Mouse (Mus musculus): ENCODE results near the gene Csf3. TPM values are rescaled to one million over a fixed set of nuclear protein-coding genes. Genes with fewer than 3 reads are reported as not detected.

Csf3 gene
- polyA plus RNA-seq, 1 experiment from 2014 or later = not detected

DNA sequence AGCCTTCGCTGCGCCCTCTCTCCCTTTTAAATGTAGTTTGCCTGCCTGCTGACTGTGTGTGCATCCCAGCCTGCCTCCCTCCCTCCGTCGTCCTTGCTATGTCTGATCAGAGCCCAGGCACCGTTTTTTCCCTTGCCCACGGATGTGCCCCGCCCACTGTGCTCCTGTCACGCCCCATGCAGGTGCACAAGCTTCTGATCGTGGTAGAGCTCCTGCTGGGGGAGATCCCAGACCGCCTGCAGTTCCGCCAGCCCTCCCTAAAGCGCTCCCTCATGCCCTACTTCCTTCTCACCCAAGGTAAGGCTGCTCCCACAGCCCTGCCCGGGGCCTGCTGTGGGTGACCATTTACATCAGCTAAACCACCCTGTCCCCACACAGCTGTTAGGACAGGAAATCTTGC lies 7.9 kb upstream of the Csf3 start:
- no peaks in the 10 kb centered on the region for H3K9me3 ChIP-seq (replicated peaks; ENCODE audit: control insufficient read depth, low read length)
- no peak overlapping the region for H3K4me2 ChIP-seq (ENCODE audit: low read length)
- H3K4me1 ChIP-seq (ENCODE audit: control insufficient read depth, insufficient read depth, low read length) = no peaks in the 10 kb centered on the region
- H3K4me3 ChIP-seq (ENCODE audit: low read depth, low read length) = no peak overlapping the region
- no peak for ATAC-seq
- no peak overlapping the region for H3K27ac ChIP-seq (ENCODE audit: low read depth, low read length)
- H3K36me3 ChIP-seq (ENCODE audit: control insufficient read depth, insufficient read depth, low read length) = peaks cover 74% of the 10 kb centered on the region
- no peak overlapping the region for H3K9ac ChIP-seq (ENCODE audit: low read length)
- H3K27me3 ChIP-seq (replicated peaks; ENCODE audit: control insufficient read depth, insufficient read depth, low read length) = no peaks in the 10 kb centered on the region
- WGBS = 76% methylated on average over 13 of the region's 13 CpGs
- DNase-seq (ENCODE audit: low spot score) = no peak

DNA sequence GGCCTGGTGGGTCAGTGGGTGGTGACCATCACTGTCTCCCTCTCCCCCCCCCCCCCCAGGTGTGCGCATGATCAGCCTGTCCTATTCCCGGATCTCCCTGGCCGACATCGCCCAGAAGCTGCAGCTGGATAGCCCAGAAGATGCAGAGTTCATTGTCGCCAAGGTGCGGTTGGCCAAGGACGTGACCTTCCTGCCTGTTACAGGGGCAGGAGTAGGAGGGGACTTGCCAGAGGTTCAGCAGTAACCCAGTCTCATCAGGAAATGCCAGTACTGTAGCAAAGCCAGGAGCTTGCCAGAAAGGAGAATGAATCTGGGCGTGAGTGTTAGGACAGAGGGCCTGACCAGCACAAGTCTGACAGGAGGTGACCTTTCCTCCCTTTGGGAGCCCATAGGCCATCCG lies 7.3 kb upstream of the Csf3 start:
- Histone ChIP-seq H3K4me3 (ENCODE audit: low read depth, low read length) (no peak overlapping the region), H3K4me1 (ENCODE audit: control insufficient read depth, insufficient read depth, low read length) (no peaks in the 10 kb centered on the region), H3K27me3 (replicated peaks; ENCODE audit: control insufficient read depth, insufficient read depth, low read length) (no peaks in the 10 kb centered on the region), H3K4me2 (ENCODE audit: low read length) (no peak overlapping the region), H3K9ac (ENCODE audit: low read length) (no peak overlapping the region), H3K27ac (ENCODE audit: low read depth, low read length) (no peak overlapping the region), H3K9me3 (replicated peaks; ENCODE audit: control insufficient read depth, low read length) (no peaks in the 10 kb centered on the region), H3K36me3 (ENCODE audit: control insufficient read depth, insufficient read depth, low read length) (peaks cover 71% of the 10 kb centered on the region)
- WGBS = 91% methylated on average over 8 of the region's 9 CpGs
- DNase-seq (ENCODE audit: low spot score) (no peak), ATAC-seq (no peak)

DNA sequence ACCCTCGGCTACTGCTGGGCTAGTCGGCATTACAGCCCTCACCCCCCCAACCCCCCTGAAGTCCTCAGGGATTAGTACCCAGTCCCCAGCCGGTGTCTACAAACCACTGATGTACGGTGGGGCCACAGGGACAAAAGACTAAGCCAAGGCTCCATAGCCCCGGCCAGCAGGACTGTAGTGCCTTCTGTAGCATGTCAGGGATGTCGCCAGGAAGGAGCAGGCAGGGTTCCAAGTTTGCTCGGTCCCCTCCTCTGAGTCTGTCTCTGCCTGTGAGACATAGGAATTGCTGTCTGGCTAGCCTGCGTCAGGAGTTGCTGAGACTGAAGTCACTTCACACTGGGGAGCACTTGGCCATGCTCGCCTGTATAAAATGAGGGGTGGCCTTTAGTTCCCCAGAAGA lies 6.8 kb upstream of the Csf3 start:
- Histone ChIP-seq H3K4me2 (ENCODE audit: low read length) (no peak overlapping the region), H3K4me3 (ENCODE audit: low read depth, low read length) (no peak overlapping the region), H3K9me3 (replicated peaks; ENCODE audit: control insufficient read depth, low read length) (no peaks in the 10 kb centered on the region), H3K36me3 (ENCODE audit: control insufficient read depth, insufficient read depth, low read length) (peaks cover 68% of the 10 kb centered on the region), H3K27me3 (replicated peaks; ENCODE audit: control insufficient read depth, insufficient read depth, low read length) (no peaks in the 10 kb centered on the region), H3K9ac (ENCODE audit: low read length) (no peak overlapping the region), H3K27ac (ENCODE audit: low read depth, low read length) (no peak overlapping the region), H3K4me1 (ENCODE audit: control insufficient read depth, insufficient read depth, low read length) (no peaks in the 10 kb centered on the region)
- 84% methylated on average over 9 of the region's 9 CpGs for WGBS
- DNase-seq (ENCODE audit: low spot score) = no peak
- no peak for ATAC-seq

DNA sequence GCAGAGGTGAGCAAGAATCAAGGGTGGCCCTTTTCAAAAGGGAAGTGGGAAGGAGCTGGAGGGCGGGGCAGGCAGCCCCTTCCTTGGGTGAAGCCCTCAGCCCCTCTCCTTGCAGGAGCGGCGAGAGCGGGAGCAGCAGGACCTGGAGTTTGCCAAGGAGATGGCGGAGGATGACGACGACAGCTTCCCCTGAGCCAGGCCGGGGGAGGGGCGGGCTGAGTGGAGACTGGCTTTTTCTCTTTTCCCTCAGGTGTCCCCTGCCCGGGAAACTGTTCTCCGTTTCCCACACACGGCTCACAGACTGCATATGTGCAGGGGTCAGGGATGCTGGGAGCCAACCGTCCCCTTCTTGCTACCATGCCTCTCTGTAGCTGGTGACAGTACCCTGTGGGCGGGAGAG lies 5.7 kb upstream of the Csf3 start:
- peaks cover 57% of the 10 kb centered on the region for H3K36me3 ChIP-seq (ENCODE audit: control insufficient read depth, insufficient read depth, low read length)

DNA sequence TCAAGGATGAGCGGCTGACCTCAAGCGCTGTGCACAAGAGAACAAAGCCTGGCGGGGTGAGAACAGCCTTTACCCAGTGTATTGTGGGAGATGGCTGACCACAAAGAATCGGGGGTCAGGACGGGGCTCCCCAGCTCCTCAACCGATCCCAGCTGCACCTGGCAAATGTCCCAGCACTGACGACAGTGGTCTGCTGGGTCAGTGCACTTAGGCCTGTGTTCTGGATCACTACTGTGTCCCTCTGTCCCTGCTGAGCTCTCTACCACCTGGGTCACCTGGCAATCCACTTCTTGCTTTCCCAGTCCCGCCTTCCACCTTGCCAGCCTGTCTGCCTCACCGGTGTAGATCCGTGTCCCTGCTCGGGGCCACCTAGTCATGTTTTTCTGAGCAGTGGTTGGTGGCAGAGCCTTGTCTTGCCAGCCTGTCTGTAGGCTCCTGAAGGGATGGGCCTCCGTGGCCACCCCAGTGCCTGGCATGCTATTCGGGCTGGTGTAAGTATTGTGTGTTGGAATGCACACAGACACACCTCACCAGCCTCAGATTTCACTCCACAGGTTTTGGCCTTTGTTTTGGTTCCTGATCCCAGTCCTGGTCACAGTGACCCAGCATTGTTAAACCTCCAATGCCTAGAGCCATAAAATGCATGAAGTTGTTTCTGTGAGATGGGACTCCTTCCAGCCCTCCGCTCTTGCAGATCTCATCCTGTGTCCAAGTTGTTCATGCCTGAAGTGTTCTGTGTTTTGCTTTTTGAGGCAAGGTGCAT lies 4.4 kb upstream of the Csf3 start:
- no peak overlapping the region for H3K4me2 ChIP-seq (ENCODE audit: low read length)
- no peak overlapping the region for H3K4me3 ChIP-seq (ENCODE audit: low read depth, low read length)
- WGBS = 88% methylated on average over 14 of the region's 14 CpGs
- H3K36me3 ChIP-seq (ENCODE audit: control insufficient read depth, insufficient read depth, low read length) = peaks cover 45% of the 10 kb centered on the region
- no peak overlapping the region for H3K9ac ChIP-seq (ENCODE audit: low read length)
- DNase-seq (ENCODE audit: low spot score) = no peak
- ATAC-seq = no peak
- no peak overlapping the region for H3K27ac ChIP-seq (ENCODE audit: low read depth, low read length)
- no peaks in the 10 kb centered on the region for H3K27me3 ChIP-seq (replicated peaks; ENCODE audit: control insufficient read depth, insufficient read depth, low read length)
- no peaks in the 10 kb centered on the region for H3K9me3 ChIP-seq (replicated peaks; ENCODE audit: control insufficient read depth, low read length)
- H3K4me1 ChIP-seq (ENCODE audit: control insufficient read depth, insufficient read depth, low read length) = no peaks in the 10 kb centered on the region

More for the DNA sequence above, 5.7 kb upstream of the Csf3 start:
- no peak overlapping the region for H3K27ac ChIP-seq (ENCODE audit: low read depth, low read length)
- DNase-seq (ENCODE audit: low spot score) (no peak), ATAC-seq (no peak)
- no peak overlapping the region for H3K9ac ChIP-seq (ENCODE audit: low read length)
- no peaks in the 10 kb centered on the region for H3K9me3 ChIP-seq (replicated peaks; ENCODE audit: control insufficient read depth, low read length)
- 77% methylated on average over 14 of the region's 14 CpGs for WGBS
- no peaks in the 10 kb centered on the region for H3K27me3 ChIP-seq (replicated peaks; ENCODE audit: control insufficient read depth, insufficient read depth, low read length)
- no peak overlapping the region for H3K4me3 ChIP-seq (ENCODE audit: low read depth, low read length)
- no peak overlapping the region for H3K4me2 ChIP-seq (ENCODE audit: low read length)
- no peaks in the 10 kb centered on the region for H3K4me1 ChIP-seq (ENCODE audit: control insufficient read depth, insufficient read depth, low read length)

DNA sequence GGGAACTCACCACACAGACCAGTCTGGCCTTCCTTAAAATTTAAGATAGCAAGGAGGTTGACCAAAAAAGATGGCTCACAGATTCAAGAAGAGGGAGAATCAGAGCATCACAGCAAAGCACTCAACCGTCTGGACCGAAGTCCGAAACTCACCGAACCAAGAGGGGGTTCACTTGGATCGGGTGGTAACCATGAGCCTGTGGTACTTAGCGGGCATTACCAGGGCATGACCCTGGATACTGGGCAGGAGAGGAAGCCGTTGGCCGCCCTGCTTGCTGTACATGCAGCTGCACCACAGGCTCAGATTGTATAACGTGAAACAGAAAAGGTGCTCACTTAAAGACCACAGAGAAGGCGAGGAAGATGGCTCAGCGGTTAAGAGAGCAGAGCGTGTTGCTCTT lies 3.8 kb upstream of the Csf3 start:
- H3K36me3 ChIP-seq (ENCODE audit: control insufficient read depth, insufficient read depth, low read length) = peaks cover 39% of the 10 kb centered on the region
- H3K4me3 ChIP-seq (ENCODE audit: low read depth, low read length) = no peak overlapping the region
- H3K4me2 ChIP-seq (ENCODE audit: low read length) = no peak overlapping the region
- no peak for DNase-seq (ENCODE audit: low spot score)
- ATAC-seq = no peak
- no peaks in the 10 kb centered on the region for H3K4me1 ChIP-seq (ENCODE audit: control insufficient read depth, insufficient read depth, low read length)
- no peak overlapping the region for H3K9ac ChIP-seq (ENCODE audit: low read length)
- H3K27ac ChIP-seq (ENCODE audit: low read depth, low read length) = no peak overlapping the region
- no peaks in the 10 kb centered on the region for H3K9me3 ChIP-seq (replicated peaks; ENCODE audit: control insufficient read depth, low read length)
- WGBS = 90% methylated on average over 12 of the region's 12 CpGs
- no peaks in the 10 kb centered on the region for H3K27me3 ChIP-seq (replicated peaks; ENCODE audit: control insufficient read depth, insufficient read depth, low read length)

DNA sequence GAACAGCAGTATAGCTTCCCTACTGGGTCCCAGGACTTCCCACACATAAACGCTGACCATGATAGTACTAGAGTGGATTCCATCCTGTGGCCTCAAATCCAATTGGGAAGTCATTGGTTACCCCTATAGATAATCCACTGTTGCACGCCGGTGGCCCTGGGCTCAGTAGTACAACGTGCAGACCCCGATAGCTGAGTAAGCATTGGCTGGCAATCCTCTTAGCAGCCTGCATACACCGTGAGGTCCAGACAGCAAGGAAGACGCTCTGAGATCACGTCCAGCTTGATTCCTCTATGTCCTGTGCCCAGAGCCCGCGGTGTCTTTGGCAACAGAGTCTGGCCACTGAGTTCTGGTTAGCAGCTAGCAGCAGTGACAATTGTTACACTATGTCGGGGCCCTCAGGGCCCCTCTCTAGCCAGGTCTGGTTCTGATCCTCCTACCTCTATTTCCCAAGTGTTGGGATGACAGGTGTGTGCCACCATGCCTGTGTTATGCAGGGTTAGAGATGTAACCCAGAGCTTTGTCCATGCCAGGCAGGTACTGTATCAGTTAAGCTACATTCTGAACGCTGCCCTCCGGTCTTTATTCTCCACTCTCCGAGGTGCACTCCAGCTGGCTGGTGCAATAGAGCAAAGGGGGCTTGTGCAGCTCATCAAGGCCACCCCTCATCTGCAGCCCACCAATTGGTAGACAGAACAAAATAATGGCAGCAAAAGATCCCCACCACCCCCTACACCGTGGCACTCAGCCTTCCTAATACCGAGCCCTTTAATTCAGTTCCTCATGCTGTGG lies 2.0 kb upstream of the Csf3 start:
- Histone ChIP-seq H3K4me1 (ENCODE audit: control insufficient read depth, insufficient read depth, low read length) (no peaks in the 10 kb centered on the region), H3K9ac (ENCODE audit: low read length) (no peak overlapping the region), H3K27ac (ENCODE audit: low read depth, low read length) (no peak overlapping the region), H3K36me3 (ENCODE audit: control insufficient read depth, insufficient read depth, low read length) (peaks cover 21% of the 10 kb centered on the region), H3K4me3 (ENCODE audit: low read depth, low read length) (no peak overlapping the region), H3K27me3 (replicated peaks; ENCODE audit: control insufficient read depth, insufficient read depth, low read length) (no peaks in the 10 kb centered on the region), H3K4me2 (ENCODE audit: low read length) (no peak overlapping the region), H3K9me3 (replicated peaks; ENCODE audit: control insufficient read depth, low read length) (no peaks in the 10 kb centered on the region)
- WGBS = 84% methylated on average over 16 of the region's 16 CpGs
- DNase-seq (ENCODE audit: low spot score) (no peak), ATAC-seq (no peak)

DNA sequence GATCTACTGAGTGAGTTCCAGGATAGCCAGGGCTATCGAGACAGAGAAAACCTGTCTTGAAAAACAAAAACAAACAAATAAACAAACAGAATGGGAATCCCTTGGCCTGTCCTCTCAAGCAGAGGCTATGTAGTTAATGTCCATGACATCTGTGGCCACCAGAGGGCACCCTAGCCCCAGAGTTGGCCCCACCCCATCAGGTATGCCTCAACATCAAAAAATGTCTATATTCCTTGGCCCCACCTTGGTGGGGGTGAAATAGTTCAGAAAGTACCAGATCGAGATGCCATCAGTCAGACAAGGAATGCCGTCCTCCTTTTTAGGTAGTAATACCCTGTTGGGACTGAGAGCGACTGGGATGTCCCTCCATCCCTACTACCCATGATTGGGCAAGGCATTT lies 1.2 kb upstream of the Csf3 start:
- Histone ChIP-seq H3K9ac (ENCODE audit: low read length) (no peak overlapping the region), H3K27me3 (replicated peaks; ENCODE audit: control insufficient read depth, insufficient read depth, low read length) (no peaks in the 10 kb centered on the region), H3K4me2 (ENCODE audit: low read length) (no peak overlapping the region), H3K27ac (ENCODE audit: low read depth, low read length) (no peak overlapping the region), H3K9me3 (replicated peaks; ENCODE audit: control insufficient read depth, low read length) (no peaks in the 10 kb centered on the region), H3K4me3 (ENCODE audit: low read depth, low read length) (no peak overlapping the region), H3K4me1 (ENCODE audit: control insufficient read depth, insufficient read depth, low read length) (no peaks in the 10 kb centered on the region), H3K36me3 (ENCODE audit: control insufficient read depth, insufficient read depth, low read length) (peaks cover 20% of the 10 kb centered on the region)
- peak; percentile 74 for DNase-seq (ENCODE audit: low spot score)
- WGBS = 44% methylated on average over 4 of the region's 4 CpGs
- peak; percentile 67; the same call in 1 of the 2 replicates for ATAC-seq

DNA sequence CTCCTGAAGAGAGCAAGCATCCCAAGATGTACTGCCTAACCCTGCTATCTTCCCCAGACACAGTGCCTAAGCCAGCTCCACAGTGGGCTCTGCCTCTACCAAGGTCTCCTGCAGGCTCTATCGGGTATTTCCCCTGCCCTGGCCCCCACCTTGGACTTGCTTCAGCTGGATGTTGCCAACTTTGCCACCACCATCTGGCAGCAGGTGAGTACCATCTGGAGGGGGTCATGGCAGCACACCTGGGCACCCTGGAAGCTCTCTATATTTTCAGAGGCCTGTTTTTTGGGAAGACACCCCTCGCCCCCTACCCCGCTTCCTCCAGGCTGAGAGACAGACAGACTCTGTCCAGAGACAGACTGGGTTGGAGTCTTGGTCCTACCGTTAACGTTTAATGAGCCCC lies 1.3 kb downstream of the Csf3 start:
- Histone ChIP-seq H3K9ac (ENCODE audit: low read length) (no peak overlapping the region), H3K4me3 (ENCODE audit: low read depth, low read length) (no peak overlapping the region), H3K4me1 (ENCODE audit: control insufficient read depth, insufficient read depth, low read length) (no peaks in the 10 kb centered on the region), H3K9me3 (replicated peaks; ENCODE audit: control insufficient read depth, low read length) (no peaks in the 10 kb centered on the region), H3K27ac (ENCODE audit: low read depth, low read length) (no peak overlapping the region), H3K27me3 (replicated peaks; ENCODE audit: control insufficient read depth, insufficient read depth, low read length) (no peaks in the 10 kb centered on the region), H3K36me3 (ENCODE audit: control insufficient read depth, insufficient read depth, low read length) (peaks cover 31% of the 10 kb centered on the region), H3K4me2 (ENCODE audit: low read length) (no peak overlapping the region)
- 71% methylated on average over 5 of the region's 5 CpGs for WGBS
- no peak for DNase-seq (ENCODE audit: low spot score)
- ATAC-seq = no peak
